Mouse (Mus musculus): Measurements from ENCODE around the gene Trpd52l3. TPM values are rescaled to one million over a fixed set of nuclear protein-coding genes. Genes with fewer than 3 reads are reported as not detected.

Trpd52l3 gene
- polyA plus RNA-seq, 1 experiment: not detected

DNA sequence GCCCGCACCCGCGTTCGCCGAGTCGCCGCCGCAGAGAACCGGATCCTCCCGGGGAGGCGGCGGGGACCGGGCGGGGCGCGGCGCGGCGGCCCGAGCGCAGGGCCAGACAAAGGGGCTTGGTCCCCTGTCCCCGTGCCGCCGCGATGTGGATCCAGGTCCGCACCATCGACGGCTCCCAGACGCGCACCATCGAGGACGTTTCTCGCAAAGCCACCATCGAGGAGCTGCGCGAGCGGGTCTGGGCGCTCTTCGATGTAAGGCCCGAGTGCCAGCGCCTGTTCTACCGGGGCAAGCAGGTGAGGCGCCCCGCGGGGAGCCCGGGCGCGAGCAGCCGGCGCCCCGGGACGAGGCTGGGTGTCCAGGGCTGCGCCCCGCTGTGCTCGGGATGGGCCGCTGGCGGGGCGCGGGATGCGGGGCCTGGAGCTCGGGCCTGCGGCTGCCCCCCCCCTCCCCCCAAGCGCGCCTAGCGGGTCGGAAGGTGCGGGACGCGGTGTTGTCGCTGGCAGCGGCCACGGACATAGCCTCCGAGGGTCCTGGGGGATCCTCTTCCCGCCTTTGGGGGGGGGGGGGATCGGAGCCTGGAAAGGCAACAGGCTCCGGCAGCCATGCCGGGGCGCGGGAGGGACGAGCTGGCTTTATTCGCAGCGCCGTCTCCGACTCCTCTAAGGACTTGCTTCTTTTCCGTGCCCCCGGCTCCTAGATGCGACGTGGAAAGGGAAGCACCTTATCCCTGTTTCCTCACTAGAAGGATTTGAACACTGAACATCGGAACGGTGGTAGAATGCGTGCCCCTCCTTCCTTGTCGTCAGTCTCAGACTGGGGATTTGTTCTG is 27.3 kb downstream of the Trpd52l3 start:
- TF ChIP-seq CTCF (IDR thresholded peaks at IDR 0.05; ENCODE audit: borderline replicate concordance, extremely low read depth, insufficient read depth, insufficient read length) (no peak), POLR2A (IDR thresholded peaks at IDR 0.05; ENCODE audit: borderline replicate concordance, extremely low read depth, insufficient read depth, insufficient read length, poor library complexity, severe bottlenecking) (no peak; the same call in 1 of the 2 replicates)
- DNase-seq (ENCODE audit: low read depth): peak; percentile 60

DNA sequence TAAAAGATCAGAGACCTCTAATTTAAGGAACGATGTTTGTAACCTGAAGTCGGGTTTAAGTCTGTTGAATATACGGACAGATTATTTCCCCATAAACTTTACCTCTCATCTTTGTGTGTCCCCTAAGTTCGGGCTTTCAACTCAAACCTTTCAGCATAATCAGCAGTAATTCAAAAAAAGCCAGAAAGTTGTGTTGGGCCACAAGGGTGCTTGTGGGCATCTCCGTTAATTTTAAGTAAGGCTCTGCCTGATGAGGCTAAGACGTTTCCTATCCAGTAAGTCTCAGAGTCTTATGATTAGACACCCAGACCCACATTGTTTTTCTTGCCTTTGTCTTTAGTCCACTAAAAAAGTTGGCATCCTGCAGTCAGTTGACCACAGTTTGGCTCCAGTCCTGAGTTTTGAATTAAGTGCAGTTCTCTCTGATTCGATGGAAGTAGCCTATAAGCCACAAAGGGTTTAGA is 27.9 kb downstream of the Trpd52l3 start:
- TF ChIP-seq POLR2A (IDR thresholded peaks at IDR 0.05; ENCODE audit: borderline replicate concordance, extremely low read depth, insufficient read depth, insufficient read length, poor library complexity, severe bottlenecking) (no peak), CTCF (IDR thresholded peaks at IDR 0.05; ENCODE audit: borderline replicate concordance, extremely low read depth, insufficient read depth, insufficient read length) (no peak)
- DNase-seq (ENCODE audit: low read depth): peak; percentile 65

DNA sequence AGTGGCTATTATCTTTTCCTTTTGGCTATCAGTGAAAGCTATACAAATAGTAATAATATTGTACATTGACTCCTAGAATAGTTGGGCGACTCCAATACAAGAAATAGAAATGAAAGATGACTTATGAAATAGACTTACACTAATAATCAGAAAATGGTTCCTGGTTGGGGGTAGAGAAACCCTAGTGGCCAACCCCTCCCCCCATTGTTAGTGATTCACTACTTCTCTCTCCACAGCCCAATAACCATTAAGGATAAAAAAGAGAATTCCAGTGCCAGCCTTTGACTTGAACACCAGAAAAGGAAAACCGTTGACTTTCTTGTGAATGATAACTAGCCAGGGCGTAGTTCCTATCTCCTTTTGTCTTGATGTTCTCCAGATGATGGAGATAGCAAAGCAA is 28.6 kb downstream of the Trpd52l3 start:
- TF ChIP-seq POLR2A (IDR thresholded peaks at IDR 0.05; ENCODE audit: borderline replicate concordance, extremely low read depth, insufficient read depth, insufficient read length, poor library complexity, severe bottlenecking) (no peak), CTCF (IDR thresholded peaks at IDR 0.05; ENCODE audit: borderline replicate concordance, extremely low read depth, insufficient read depth, insufficient read length) (no peak)
- DNase-seq (ENCODE audit: low read depth): no peak

DNA sequence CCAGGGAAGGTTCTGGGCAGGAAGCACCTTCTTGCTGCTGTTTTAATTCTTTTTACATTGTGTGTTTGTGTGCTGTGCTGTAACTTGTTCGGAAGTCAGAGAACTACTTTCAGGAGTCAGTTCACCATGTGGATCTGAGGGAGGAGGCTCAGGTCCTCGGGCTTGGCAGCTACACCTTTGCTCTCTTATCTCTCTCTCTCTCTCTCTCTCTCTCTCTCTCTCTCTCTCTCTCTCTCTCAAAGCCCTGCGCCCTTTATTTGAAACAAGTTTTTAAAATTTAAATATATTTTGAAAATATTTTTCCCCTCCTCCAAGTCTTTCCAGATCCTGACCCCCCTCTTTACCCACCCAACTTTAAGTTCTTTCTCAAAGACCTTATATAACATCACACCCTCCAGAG is 31.8 kb downstream of the Trpd52l3 start:
- no peak for DNase-seq (ENCODE audit: low read depth)
- TF ChIP-seq CTCF (IDR thresholded peaks at IDR 0.05; ENCODE audit: borderline replicate concordance, extremely low read depth, insufficient read depth, insufficient read length): no peak
- no peak for TF ChIP-seq POLR2A (IDR thresholded peaks at IDR 0.05; ENCODE audit: borderline replicate concordance, extremely low read depth, insufficient read depth, insufficient read length, poor library complexity, severe bottlenecking)

DNA sequence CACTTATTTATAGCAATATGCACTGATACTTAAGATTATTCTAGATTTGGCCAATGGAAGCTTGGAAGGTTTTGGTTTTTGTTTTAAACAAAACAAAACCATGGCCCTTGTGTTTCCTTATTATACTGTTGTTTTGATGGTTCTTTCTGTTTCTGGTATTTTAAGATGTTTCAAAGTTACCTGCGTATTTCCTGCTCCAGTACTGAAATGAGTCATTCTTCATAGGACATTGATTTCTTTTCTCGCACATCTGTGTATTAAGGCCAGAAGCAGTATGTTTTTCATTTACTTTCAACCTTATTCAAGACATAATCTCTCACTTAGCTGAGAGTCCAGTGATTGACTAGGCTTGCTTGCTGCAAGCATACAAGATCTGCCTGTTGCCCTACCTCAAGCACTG is 40.1 kb downstream of the Trpd52l3 start:
- no peak for TF ChIP-seq POLR2A (IDR thresholded peaks at IDR 0.05; ENCODE audit: borderline replicate concordance, extremely low read depth, insufficient read depth, insufficient read length, poor library complexity, severe bottlenecking)
- no peak for TF ChIP-seq CTCF (IDR thresholded peaks at IDR 0.05; ENCODE audit: borderline replicate concordance, extremely low read depth, insufficient read depth, insufficient read length)
- no peak for DNase-seq (ENCODE audit: low read depth)

DNA sequence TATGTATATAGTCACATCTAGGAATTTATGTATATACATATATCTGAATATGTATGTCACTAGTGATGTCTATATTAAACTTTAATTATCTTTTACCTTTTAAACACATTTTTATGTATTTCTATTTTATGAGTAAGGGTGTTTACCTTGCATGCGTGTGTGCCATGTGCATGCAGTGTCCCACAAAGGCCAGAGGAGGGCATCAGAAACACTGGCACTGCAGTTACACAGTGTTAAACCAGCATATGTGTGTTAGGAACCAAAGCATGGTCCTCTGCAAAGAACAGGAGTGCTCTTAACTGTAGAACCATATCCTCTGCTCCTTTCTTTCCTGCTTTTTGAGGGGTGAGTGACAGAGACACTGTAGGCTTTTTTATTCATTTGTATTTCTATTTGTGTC is 41.0 kb downstream of the Trpd52l3 start:
- no peak for TF ChIP-seq POLR2A (IDR thresholded peaks at IDR 0.05; ENCODE audit: borderline replicate concordance, extremely low read depth, insufficient read depth, insufficient read length, poor library complexity, severe bottlenecking)
- no peak for TF ChIP-seq CTCF (IDR thresholded peaks at IDR 0.05; ENCODE audit: borderline replicate concordance, extremely low read depth, insufficient read depth, insufficient read length)
- DNase-seq (ENCODE audit: low read depth): no peak

DNA sequence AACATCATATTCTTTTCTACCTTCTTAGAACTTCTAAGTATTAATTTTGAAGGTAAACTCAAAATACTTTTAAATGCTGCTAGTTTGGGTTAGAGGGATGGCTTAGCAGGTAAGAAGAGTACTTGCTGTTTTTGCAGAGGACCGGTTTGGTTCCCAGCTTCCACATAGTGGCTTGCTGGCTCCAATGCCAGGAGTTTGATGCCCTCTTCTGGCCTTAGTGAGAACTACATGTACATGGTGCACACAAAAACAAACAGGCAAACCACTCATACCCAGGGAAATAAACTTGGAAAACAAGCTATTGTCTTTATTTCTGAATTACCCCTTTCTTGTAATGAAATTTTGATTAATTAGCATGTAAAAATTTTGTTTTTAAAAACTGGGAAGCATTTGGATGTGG is 42.3 kb downstream of the Trpd52l3 start:
- DNase-seq (ENCODE audit: low read depth): no peak

DNA sequence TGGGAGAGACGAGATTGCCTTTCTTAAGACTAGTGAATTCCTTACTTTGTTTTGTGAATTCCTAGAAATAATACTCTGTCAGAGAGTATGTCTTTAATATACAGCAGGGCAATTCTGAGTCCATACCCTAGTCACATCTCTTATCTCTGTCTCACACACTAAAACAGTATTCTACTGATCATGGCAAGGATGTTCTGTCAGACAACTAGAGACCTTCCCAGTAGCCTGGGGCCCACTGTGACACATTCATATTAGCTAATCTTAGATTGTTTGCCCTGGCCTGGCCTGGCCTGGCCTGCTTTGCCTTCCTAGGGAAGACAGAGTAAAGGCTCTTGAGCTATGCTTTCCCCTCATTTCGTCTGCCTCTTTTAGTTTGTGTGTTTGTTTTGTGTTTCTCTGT is 47.0 kb downstream of the Trpd52l3 start:
- TF ChIP-seq POLR2A (IDR thresholded peaks at IDR 0.05; ENCODE audit: borderline replicate concordance, extremely low read depth, insufficient read depth, insufficient read length, poor library complexity, severe bottlenecking): no peak
- TF ChIP-seq CTCF (IDR thresholded peaks at IDR 0.05; ENCODE audit: borderline replicate concordance, extremely low read depth, insufficient read depth, insufficient read length): no peak
- DNase-seq (ENCODE audit: low read depth): no peak

More for the DNA sequence above, 42.3 kb downstream of the Trpd52l3 start:
- TF ChIP-seq POLR2A (IDR thresholded peaks at IDR 0.05; ENCODE audit: borderline replicate concordance, extremely low read depth, insufficient read depth, insufficient read length, poor library complexity, severe bottlenecking): no peak
- peak; percentile 36; the same call in 1 of the 2 replicates for TF ChIP-seq CTCF (IDR thresholded peaks at IDR 0.05; ENCODE audit: borderline replicate concordance, extremely low read depth, insufficient read depth, insufficient read length)

DNA sequence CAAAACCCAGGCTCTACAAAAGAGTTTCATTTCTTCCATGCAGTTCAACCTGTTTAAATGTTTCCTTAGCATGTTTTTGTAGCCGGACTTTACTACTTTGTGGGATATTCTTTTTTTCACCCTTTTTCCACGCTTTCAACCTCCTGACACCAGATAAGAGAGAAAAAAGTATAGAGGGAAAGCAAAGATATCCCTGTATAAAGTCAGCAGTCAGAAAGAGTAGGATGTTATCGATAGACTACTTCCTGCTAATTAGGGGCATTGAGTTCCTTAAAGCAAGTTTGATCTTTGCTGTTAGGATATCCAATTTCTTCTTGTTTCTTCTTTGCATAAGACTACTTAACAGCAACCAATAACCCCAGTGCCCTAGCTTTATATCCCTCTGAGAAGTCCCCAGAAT is 47.9 kb downstream of the Trpd52l3 start:
- DNase-seq (ENCODE audit: low read depth): no peak
- TF ChIP-seq CTCF (IDR thresholded peaks at IDR 0.05; ENCODE audit: borderline replicate concordance, extremely low read depth, insufficient read depth, insufficient read length): no peak
- TF ChIP-seq POLR2A (IDR thresholded peaks at IDR 0.05; ENCODE audit: borderline replicate concordance, extremely low read depth, insufficient read depth, insufficient read length, poor library complexity, severe bottlenecking): no peak

DNA sequence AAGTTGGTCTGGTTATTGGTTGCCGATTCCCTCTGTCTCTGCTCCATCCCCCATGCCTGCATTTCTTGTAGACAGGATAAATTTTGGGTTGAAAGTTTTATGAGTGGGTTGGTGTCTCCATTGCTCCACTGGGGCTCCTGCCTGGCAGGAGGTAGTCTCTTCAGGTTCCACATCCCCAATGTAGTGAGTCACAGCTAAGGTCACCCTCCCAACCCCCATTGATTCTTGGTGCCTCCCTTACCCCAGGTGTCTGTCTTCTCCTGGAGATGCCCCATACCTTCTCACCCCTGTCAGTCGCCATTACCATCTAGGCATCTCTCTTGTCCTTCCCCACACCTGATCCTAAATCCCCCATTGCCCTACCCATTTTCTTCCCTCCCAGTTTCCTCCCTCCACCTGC is 50.6 kb downstream of the Trpd52l3 start:
- no peak for TF ChIP-seq POLR2A (IDR thresholded peaks at IDR 0.05; ENCODE audit: borderline replicate concordance, extremely low read depth, insufficient read depth, insufficient read length, poor library complexity, severe bottlenecking)
- TF ChIP-seq CTCF (IDR thresholded peaks at IDR 0.05; ENCODE audit: borderline replicate concordance, extremely low read depth, insufficient read depth, insufficient read length): no peak
- no peak for DNase-seq (ENCODE audit: low read depth)

Other genes starting within 250 kb of the Trpd52l3 start
- 30.9 and 32.6 TPM in 2 replicates for gene 9930021J03Rik, start 197.8 kb upstream of the Trpd52l3 start, polyA plus RNA-seq (2012; rRNA removed)
- 14.2 and 21.6 TPM in 2 replicates for gene Ranbp6, start 190.8 kb upstream of the Trpd52l3 start, polyA plus RNA-seq (2012; rRNA removed)
- gene Il33, start 78.7 kb upstream of the Trpd52l3 start, polyA plus RNA-seq (2012; rRNA removed): 0.43 and 0.79 TPM in 2 replicates
- 128 and 165 TPM in 2 replicates for gene Uhrf2, start 26.7 kb downstream of the Trpd52l3 start, polyA plus RNA-seq (2012; rRNA removed)
- 13.7 and 18.0 TPM in 2 replicates for gene Gldc, start 171.6 kb downstream of the Trpd52l3 start, polyA plus RNA-seq (2012; rRNA removed)
- gene Mbl2, start 229.2 kb downstream of the Trpd52l3 start, polyA plus RNA-seq (2012; rRNA removed): not detected in 2 replicates